Mouse (Mus musculus) testis, adult 2 months (tissue): ENCODE results near the gene Uap1.

ENCODE experiments used
- CTCF ChIP-seq: fragments of 200-500 bp; IDR thresholded peaks from 2 replicates; pipeline ENCODE4 v1.5.1; 2012; ENCODE audit warnings: low read depth, mild to moderate bottlenecking, inconsistent platforms, low read length, moderate library complexity; ENCODE audit not compliant: control insufficient read depth, insufficient read depth, insufficient replicate concordance
- POLR2A ChIP-seq: fragments of 200-500 bp; IDR thresholded peaks from 2 replicates; pipeline ENCODE4 v1.6.1; 2012; ENCODE audit warnings: low read depth, mild to moderate bottlenecking, inconsistent platforms, low read length, moderate library complexity; ENCODE audit not compliant: control insufficient read depth

GRCm38 (mm10) chr1:170110516-170111332, 64.0 kb downstream of the Uap1 start, which contains the start of gene Ddr2:
- TF ChIP-seq CTCF (no peak), POLR2A (no peak)
